Mouse (Mus musculus) left cerebral cortex, postnatal 10 days (tissue): ENCODE measurements around the gene Gm43302. TPM values are rescaled to one million over a fixed set of nuclear protein-coding genes. Genes with fewer than 3 reads are reported as not detected.
"Not testable (repeated sequence)": the region's sequence is repeated elsewhere in the genome, so short reads cannot be mapped to it uniquely, and the experiment has no call there.

Experiments used
- DNase-seq, 2 experiments: peaks; one replicate each; pipeline ENCODE4 v3.0.0; 2021 to 2022; ENCODE audit warnings: low spot score in 2 of 2, mixed read lengths in 1 of 2; ENCODE audit errors: extremely low spot score in 1 of 2
- intact Hi-C: fragments of 180-260 bp; cut with DNase I; formaldehyde crosslinking; loops from one replicate; pipeline ENCODE4 v1.15.1; 2025
- total RNA-seq, 2 experiments: library from RNA; stranded (reverse); gene quantifications; 2 replicates each; pipeline ENCODE4 v1.2.3; 2021

Gm43302 gene
- total RNA-seq, result not detected

- intact Hi-C loops, result not testable (repeated sequence)
- DNase-seq, result peak in 1 of 2 experiments; percentile 46
These were observed at the start of gene Gm43302, which contains the start of gene Gbp6 for GRCm38 (mm10) chr5:105293226-105294165. Gm43302 (minus strand) TSS chr5:105293695. Gbp6 (minus strand) TSS chr5:105293698.

- no peak for DNase-seq
- intact Hi-C loops, result no loop called here
These were observed 47.8 kb upstream of the Gm43302 start for GRCm38 (mm10) chr5:105341281-105341680.

- intact Hi-C loops, result loop anchor here (5.0 to 10.0 kb wide), 2 partner anchors 335 to 838 kb away; no protein-coding TSS in a partner anchor
- DNase-seq, result peak in 1 of 2 experiments; percentile 16
These were observed 29.0 kb upstream of the Gm43302 start for GRCm38 (mm10) chr5:105322543-105322942.

- intact Hi-C loops, result no loop called here
- DNase-seq, result no peak
These were observed 17.4 kb upstream of the Gm43302 start for GRCm38 (mm10) chr5:105310941-105311340.

- DNase-seq, intact Hi-C loops: not testable (repeated sequence)
These were observed 15.7 kb upstream of the Gm43302 start for GRCm38 (mm10) chr5:105309148-105309547.

GRCm38 (mm10) chr5:105306946-105307345 lies 13.5 kb upstream of the Gm43302 start:
- DNase-seq, intact Hi-C loops: not testable (repeated sequence)

GRCm38 (mm10) chr5:105306159-105306581 lies 12.7 kb upstream of the Gm43302 start:
- intact Hi-C loops, result no loop called here

GRCm38 (mm10) chr5:105305671-105306070 lies 12.2 kb upstream of the Gm43302 start:
- DNase-seq, intact Hi-C loops: not testable (repeated sequence)

More at GRCm38 (mm10) chr5:105306159-105306581, 12.7 kb upstream of the Gm43302 start:
- no peak for DNase-seq

- no peak for DNase-seq
- intact Hi-C loops, result no loop called here
These were observed 8.5 kb upstream of the Gm43302 start for GRCm38 (mm10) chr5:105301963-105302362.

- no peak for DNase-seq
- intact Hi-C loops, result no loop called here
These were observed 8.0 kb upstream of the Gm43302 start for GRCm38 (mm10) chr5:105301531-105301930.

- intact Hi-C loops, result no loop called here
- no peak for DNase-seq
These were observed 2.3 kb upstream of the Gm43302 start for GRCm38 (mm10) chr5:105295746-105296145.

- DNase-seq, result no peak
- intact Hi-C loops, result no loop called here
These were observed 1.0 kb downstream of the Gm43302 start for GRCm38 (mm10) chr5:105292492-105292891.

- DNase-seq, intact Hi-C loops: not testable (repeated sequence)
These were observed 2.6 kb downstream of the Gm43302 start for GRCm38 (mm10) chr5:105290921-105291320.

GRCm38 (mm10) chr5:105260673-105261072 lies 32.8 kb downstream of the Gm43302 start:
- intact Hi-C loops, DNase-seq: not testable (repeated sequence)

- DNase-seq, result no peak
- intact Hi-C loops, result no loop called here
These were observed 41.0 kb downstream of the Gm43302 start for GRCm38 (mm10) chr5:105252491-105252890.

- intact Hi-C loops, DNase-seq: not testable (repeated sequence)
These were observed 48.8 kb downstream of the Gm43302 start for GRCm38 (mm10) chr5:105244741-105245140.

- intact Hi-C loops, result not testable (repeated sequence)
- peak in 1 of 2 experiments; percentile 30 for DNase-seq
These were observed 52.5 kb downstream of the Gm43302 start for GRCm38 (mm10) chr5:105240982-105241381.

- DNase-seq, result peak in 1 of 2 experiments; percentile 36
- intact Hi-C loops, result not testable (repeated sequence)
These were observed 53.9 kb downstream of the Gm43302 start, which contains the start of gene Gbp10 for GRCm38 (mm10) chr5:105239483-105240047. Gbp10 (minus strand) TSS chr5:105239533.

- DNase-seq, intact Hi-C loops: not testable (repeated sequence)
These were observed 55.1 kb downstream of the Gm43302 start for GRCm38 (mm10) chr5:105238402-105238801.
